Mouse (Mus musculus): Measurements from ENCODE around the gene Hyal2. TPM values are rescaled to one million over a fixed set of nuclear protein-coding genes. Genes with fewer than 3 reads are reported as not detected.

Hyal2 gene
- polyA plus RNA-seq, 1 experiment from 2014 or later: 135 TPM

- H3K4me2 ChIP-seq (replicated peaks; ENCODE audit: low read depth, low read length): no peak overlapping the region; the same call in 1 of the 2 replicates
- no peaks in the 10 kb centered on the region for H3K27me3 ChIP-seq (ENCODE audit: control insufficient read depth, insufficient read depth, low read length)
- H3K9me3 ChIP-seq (ENCODE audit: control insufficient read depth, low read length): no peaks in the 10 kb centered on the region
- H3K9ac ChIP-seq (ENCODE audit: low read depth, low read length): 0 out of 2 replicates have a peak overlapping the region, but pooled peaks have one; percentile 18
- peaks cover 66% of the 10 kb centered on the region for H3K4me1 ChIP-seq (ENCODE audit: control insufficient read depth, insufficient read depth, low read length)
- WGBS: 62% methylated on average over 9 of the region's 9 CpGs
- H3K4me3 ChIP-seq (ENCODE audit: low read length): no peak overlapping the region
- no peak for ATAC-seq (ENCODE audit: low FRiP score, low TSS enrichment)
- 0 out of 2 replicates have a peak overlapping the region, but pooled peaks have one; percentile 24 for H3K27ac ChIP-seq (ENCODE audit: low read depth, low read length)
- no peaks in the 10 kb centered on the region for H3K36me3 ChIP-seq (ENCODE audit: control insufficient read depth, insufficient read depth, low read length)
Measured at GRCm38 (mm10) chr9:107607653-107608245, 40.0 kb downstream of the Hyal2 start.

DNA sequence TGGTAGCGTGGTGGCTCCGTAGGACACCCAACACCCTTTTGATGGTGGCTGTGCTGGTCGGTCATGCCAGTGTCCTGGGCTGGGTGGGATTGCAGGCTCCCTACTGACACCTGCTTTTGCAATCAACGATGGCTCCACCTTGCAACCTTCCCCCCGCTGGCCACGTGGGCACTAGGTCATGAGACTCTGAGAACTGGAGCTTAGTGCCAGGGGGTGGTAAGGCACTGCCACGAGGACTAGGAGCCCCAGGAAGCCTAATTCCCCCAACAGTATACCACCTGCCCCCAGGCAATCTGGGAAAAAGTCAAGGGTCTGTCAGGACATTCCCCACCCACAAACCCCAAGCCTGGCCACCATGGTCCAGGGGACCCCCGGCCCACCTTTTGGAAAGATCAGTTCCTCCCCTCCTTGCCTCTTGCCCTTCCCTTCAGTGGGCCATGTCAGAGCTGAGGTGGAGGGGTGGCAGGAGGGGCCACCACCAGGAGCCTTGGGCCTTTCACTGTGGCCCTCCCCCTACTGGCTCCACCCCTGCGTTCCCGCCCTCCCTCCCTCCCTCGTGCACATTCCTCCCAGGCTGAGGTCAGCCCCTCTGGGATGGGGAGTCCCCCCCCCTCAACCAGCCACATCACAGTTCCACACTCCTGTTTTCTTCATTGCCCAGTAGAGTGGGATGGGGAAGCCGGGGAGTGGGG lies 41.1 kb downstream of the Hyal2 start, which contains the start of gene Sema3b:
TSS of gene Sema3b (minus strand) at position 489 of the 692 bp plus-strand sequence.
- no peak within 1 kb of the TSS for H3K4me2 ChIP-seq (replicated peaks; ENCODE audit: low read depth, low read length)

DNA sequence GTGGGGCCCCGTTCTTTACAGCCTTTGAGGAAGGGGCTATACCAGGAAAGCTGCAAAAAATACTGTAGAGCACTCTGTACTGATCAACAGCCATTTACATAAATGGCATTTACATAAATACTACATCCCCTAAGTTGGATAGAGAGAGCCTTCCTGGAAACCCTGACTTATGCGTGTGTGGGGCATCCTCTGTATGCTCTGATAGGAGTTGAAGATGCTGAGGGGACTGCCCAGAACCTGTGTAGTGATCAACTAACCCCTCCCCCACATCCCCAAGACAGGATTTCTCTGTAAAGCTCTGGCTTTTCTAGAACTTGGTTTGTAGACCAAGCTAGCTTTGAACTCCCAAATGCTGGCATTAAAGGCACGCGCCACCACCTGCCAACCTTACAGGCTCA lies 41.7 kb downstream of the Hyal2 start:
- H3K4me2 ChIP-seq (replicated peaks; ENCODE audit: low read depth, low read length): no peak overlapping the region
- WGBS: 62% methylated on average over 4 of the region's 4 CpGs
- peaks cover 8% of the 10 kb centered on the region for H3K36me3 ChIP-seq (ENCODE audit: control insufficient read depth, insufficient read depth, low read length)
- ATAC-seq (ENCODE audit: low FRiP score, low TSS enrichment): no peak
- no peak overlapping the region; the same call in 1 of the 2 replicates for H3K9ac ChIP-seq (ENCODE audit: low read depth, low read length)
- no peaks in the 10 kb centered on the region for H3K9me3 ChIP-seq (ENCODE audit: control insufficient read depth, low read length)
- peaks cover 56% of the 10 kb centered on the region for H3K4me1 ChIP-seq (ENCODE audit: control insufficient read depth, insufficient read depth, low read length)
- H3K27ac ChIP-seq (ENCODE audit: low read depth, low read length): no peak overlapping the region
- H3K4me3 ChIP-seq (ENCODE audit: low read length): no peak overlapping the region
- H3K27me3 ChIP-seq (ENCODE audit: control insufficient read depth, insufficient read depth, low read length): no peaks in the 10 kb centered on the region

More for the DNA sequence above, 41.1 kb downstream of the Hyal2 start, which contains the start of gene Sema3b:
- Histone ChIP-seq H3K4me1 (ENCODE audit: control insufficient read depth, insufficient read depth, low read length) (peaks cover 61% of the 10 kb centered on the region), H3K36me3 (ENCODE audit: control insufficient read depth, insufficient read depth, low read length) (peaks cover 3% of the 10 kb centered on the region; the same call in 1 of the 2 replicates), H3K9me3 (ENCODE audit: control insufficient read depth, low read length) (no peaks in the 10 kb centered on the region), H3K4me3 (ENCODE audit: low read length) (no peak within 1 kb of the TSS), H3K27me3 (ENCODE audit: control insufficient read depth, insufficient read depth, low read length) (no peaks in the 10 kb centered on the region), H3K27ac (ENCODE audit: low read depth, low read length) (no peak within 1 kb of the TSS), H3K9ac (ENCODE audit: low read depth, low read length) (peak within 1 kb of the TSS; percentile 18; the same call in 1 of the 2 replicates)
- no peak for ATAC-seq (ENCODE audit: low FRiP score, low TSS enrichment)
- WGBS: 40% methylated on average over 11 of the region's 12 CpGs

DNA sequence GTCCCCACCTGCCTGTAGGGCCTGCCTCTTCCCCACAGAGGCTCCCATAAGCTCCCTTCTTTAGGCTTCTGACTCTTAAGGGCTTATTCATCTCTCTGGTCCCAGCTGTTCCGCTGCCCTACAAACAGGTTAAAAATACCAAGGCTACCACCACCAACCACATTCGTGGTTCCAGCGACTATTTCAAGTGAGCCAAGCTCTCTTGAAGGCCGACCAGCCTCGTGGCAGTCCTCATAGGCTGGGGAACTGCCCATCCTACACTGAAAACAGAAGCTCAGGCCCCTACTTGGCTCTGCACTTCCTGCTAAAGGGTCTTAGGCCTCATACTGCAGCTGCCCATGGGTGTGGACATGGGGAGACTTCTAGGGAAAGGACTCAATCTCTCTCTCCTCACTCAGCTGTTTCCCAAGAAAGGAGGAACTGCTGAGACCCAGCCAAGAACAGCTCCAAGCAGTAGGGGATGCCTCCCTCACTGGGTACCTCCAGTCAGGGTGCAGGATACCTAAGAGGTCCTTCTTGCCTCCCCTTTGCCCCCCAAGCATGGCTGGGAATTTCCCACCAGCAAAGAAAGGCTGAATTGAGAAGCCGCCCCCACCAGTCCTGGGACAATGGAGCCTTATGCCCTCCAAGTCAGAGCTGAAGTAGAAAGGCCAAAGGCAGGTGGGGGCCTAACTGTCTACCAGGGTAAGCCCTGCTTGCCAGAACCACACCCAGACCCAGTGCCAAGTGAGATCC lies 43.9 kb downstream of the Hyal2 start:
- Histone ChIP-seq H3K9me3 (ENCODE audit: control insufficient read depth, low read length) (no peaks in the 10 kb centered on the region), H3K27ac (ENCODE audit: low read depth, low read length) (peak overlapping the region; percentile 88), H3K9ac (ENCODE audit: low read depth, low read length) (peak overlapping the region; percentile 69), H3K36me3 (ENCODE audit: control insufficient read depth, insufficient read depth, low read length) (peaks cover 30% of the 10 kb centered on the region), H3K4me2 (replicated peaks; ENCODE audit: low read depth, low read length) (no peak overlapping the region; the same call in 1 of the 2 replicates), H3K4me3 (ENCODE audit: low read length) (no peak overlapping the region), H3K27me3 (ENCODE audit: control insufficient read depth, insufficient read depth, low read length) (no peaks in the 10 kb centered on the region), H3K4me1 (ENCODE audit: control insufficient read depth, insufficient read depth, low read length) (peaks cover 35% of the 10 kb centered on the region)
- ATAC-seq (ENCODE audit: low FRiP score, low TSS enrichment): no peak; the same call in 1 of the 2 replicates
- 83% methylated on average over 6 of the region's 6 CpGs for WGBS

DNA sequence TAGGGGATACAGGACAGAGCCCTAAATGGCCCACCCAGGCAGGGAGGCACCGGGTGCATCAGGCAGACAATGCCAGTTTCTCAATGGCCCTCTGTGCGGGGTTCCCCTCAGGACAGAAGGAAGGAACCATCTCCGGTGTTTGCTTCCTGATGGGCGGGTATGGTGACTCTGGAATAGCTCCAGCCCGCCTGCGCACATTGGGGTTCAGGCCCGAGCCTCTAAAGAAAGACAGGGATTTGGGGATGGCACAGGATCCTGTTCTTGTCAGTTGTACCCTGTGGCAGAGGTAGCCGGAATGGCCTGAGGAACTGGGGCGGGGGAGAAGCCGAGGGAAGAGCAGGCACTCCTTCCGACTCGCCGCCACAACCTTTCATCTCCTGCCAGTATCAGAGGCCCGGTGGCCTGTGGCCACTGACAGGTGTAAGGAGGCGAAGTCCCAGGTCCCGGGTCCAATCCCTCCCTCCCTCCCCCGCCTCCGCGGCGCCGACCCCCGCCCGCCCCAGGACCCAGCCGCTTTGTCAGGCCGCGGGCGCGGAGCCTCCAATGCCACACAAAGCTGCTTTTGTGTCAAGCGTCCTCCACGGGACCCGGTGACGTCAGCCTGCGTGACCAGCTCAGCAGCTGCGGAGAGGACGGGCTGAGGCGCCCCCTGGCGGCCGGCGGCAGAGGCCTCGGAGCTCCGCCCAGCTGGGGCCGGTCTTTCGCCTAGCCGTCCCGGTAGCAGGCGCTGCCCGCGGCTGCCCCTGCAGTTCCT lies 44.6 kb downstream of the Hyal2 start:
- peak overlapping the region; percentile 38 for H3K4me3 ChIP-seq (ENCODE audit: low read length)
- no peaks in the 10 kb centered on the region for H3K27me3 ChIP-seq (ENCODE audit: control insufficient read depth, insufficient read depth, low read length)
- 4% methylated on average over 42 of the region's 48 CpGs for WGBS
- peak; percentile 93 for ATAC-seq (ENCODE audit: low FRiP score, low TSS enrichment)
- peak overlapping the region; percentile 69 for H3K9ac ChIP-seq (ENCODE audit: low read depth, low read length)
- peak overlapping the region; percentile 88 for H3K27ac ChIP-seq (ENCODE audit: low read depth, low read length)
- H3K36me3 ChIP-seq (ENCODE audit: control insufficient read depth, insufficient read depth, low read length): peaks cover 35% of the 10 kb centered on the region
- H3K9me3 ChIP-seq (ENCODE audit: control insufficient read depth, low read length): no peaks in the 10 kb centered on the region
- H3K4me2 ChIP-seq (replicated peaks; ENCODE audit: low read depth, low read length): peak overlapping the region; percentile 77
- peaks cover 28% of the 10 kb centered on the region for H3K4me1 ChIP-seq (ENCODE audit: control insufficient read depth, insufficient read depth, low read length)

- H3K27ac ChIP-seq (ENCODE audit: low read depth, low read length): peak overlapping the region; percentile 68
- H3K4me3 ChIP-seq (ENCODE audit: low read length): peak overlapping the region; percentile 38
- peak; percentile 9 for ATAC-seq (ENCODE audit: low FRiP score, low TSS enrichment)
- H3K9ac ChIP-seq (ENCODE audit: low read depth, low read length): peak overlapping the region; percentile 29; the same call in 1 of the 2 replicates
- whole genome bisulfite sequencing: 8% methylated on average over 12 of the region's 12 CpGs
- H3K27me3 ChIP-seq (ENCODE audit: control insufficient read depth, insufficient read depth, low read length): no peaks in the 10 kb centered on the region
- peak overlapping the region; percentile 77 for H3K4me2 ChIP-seq (replicated peaks; ENCODE audit: low read depth, low read length)
- H3K36me3 ChIP-seq (ENCODE audit: control insufficient read depth, insufficient read depth, low read length): peaks cover 40% of the 10 kb centered on the region
- no peaks in the 10 kb centered on the region for H3K9me3 ChIP-seq (ENCODE audit: control insufficient read depth, low read length)
- peaks cover 21% of the 10 kb centered on the region for H3K4me1 ChIP-seq (ENCODE audit: control insufficient read depth, insufficient read depth, low read length)
Measured at GRCm38 (mm10) chr9:107612945-107613569, 45.3 kb downstream of the Hyal2 start.

DNA sequence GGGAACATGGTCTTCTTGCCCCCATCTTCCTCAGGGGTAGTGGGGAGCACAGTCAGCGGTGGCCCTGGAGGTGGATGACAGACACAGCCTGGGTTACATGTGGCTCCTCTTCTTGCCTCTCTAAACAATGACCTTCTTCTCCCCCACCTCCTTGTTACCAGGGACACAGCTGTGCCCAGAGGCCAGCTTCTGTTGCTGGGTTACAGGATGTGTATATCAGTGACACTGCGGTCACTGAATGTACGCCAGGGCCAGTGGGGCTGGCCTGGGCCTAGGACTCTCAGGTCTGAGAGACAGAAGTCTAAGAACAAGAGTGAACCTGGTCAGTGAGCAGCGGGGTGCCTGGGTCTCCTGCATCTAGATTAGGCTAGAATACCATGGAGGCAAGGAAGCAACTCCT lies 47.3 kb downstream of the Hyal2 start:
- Histone ChIP-seq H3K4me2 (replicated peaks; ENCODE audit: low read depth, low read length) (no peak overlapping the region), H3K9me3 (ENCODE audit: control insufficient read depth, low read length) (no peaks in the 10 kb centered on the region), H3K4me1 (ENCODE audit: control insufficient read depth, insufficient read depth, low read length) (peaks cover 10% of the 10 kb centered on the region), H3K36me3 (ENCODE audit: control insufficient read depth, insufficient read depth, low read length) (peaks cover 60% of the 10 kb centered on the region), H3K27me3 (ENCODE audit: control insufficient read depth, insufficient read depth, low read length) (no peaks in the 10 kb centered on the region), H3K27ac (ENCODE audit: low read depth, low read length) (no peak overlapping the region), H3K4me3 (ENCODE audit: low read length) (no peak overlapping the region), H3K9ac (ENCODE audit: low read depth, low read length) (no peak overlapping the region)
- 81% methylated on average over 4 of the region's 4 CpGs for WGBS
- ATAC-seq (ENCODE audit: low FRiP score, low TSS enrichment): no peak

DNA sequence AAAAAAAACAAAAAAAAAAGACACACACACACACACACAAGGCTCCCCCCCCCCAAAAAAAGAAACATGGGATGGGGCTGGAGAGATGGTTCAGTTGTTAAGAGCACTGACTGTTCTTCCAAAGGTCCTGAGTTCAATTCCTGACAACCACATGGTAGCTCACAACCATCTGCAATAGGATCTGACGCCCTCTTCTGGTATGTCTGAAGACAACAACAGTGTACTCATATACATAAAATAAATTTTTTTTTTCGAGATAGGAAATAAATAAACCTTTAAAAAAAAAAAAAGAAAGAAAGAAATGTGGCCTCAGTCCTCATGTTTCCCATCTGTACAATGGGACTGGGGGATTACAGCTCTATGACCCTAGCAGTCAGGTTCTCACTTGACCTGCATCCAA lies 49.7 kb downstream of the Hyal2 start:
- no peak overlapping the region for H3K27ac ChIP-seq (ENCODE audit: low read depth, low read length)
- H3K4me2 ChIP-seq (replicated peaks; ENCODE audit: low read depth, low read length): no peak overlapping the region
- H3K9me3 ChIP-seq (ENCODE audit: control insufficient read depth, low read length): no peaks in the 10 kb centered on the region
- H3K36me3 ChIP-seq (ENCODE audit: control insufficient read depth, insufficient read depth, low read length): peaks cover 71% of the 10 kb centered on the region
- ATAC-seq (ENCODE audit: low FRiP score, low TSS enrichment): no peak
- peaks cover 6% of the 10 kb centered on the region for H3K4me1 ChIP-seq (ENCODE audit: control insufficient read depth, insufficient read depth, low read length)
- 83% methylated on average over 2 of the region's 2 CpGs for WGBS
- H3K27me3 ChIP-seq (ENCODE audit: control insufficient read depth, insufficient read depth, low read length): no peaks in the 10 kb centered on the region
- no peak overlapping the region for H3K9ac ChIP-seq (ENCODE audit: low read depth, low read length)
- no peak overlapping the region for H3K4me3 ChIP-seq (ENCODE audit: low read length)
